ENCODE assay signal across 8 mouse cellular contexts in the genomic region with DNA sequence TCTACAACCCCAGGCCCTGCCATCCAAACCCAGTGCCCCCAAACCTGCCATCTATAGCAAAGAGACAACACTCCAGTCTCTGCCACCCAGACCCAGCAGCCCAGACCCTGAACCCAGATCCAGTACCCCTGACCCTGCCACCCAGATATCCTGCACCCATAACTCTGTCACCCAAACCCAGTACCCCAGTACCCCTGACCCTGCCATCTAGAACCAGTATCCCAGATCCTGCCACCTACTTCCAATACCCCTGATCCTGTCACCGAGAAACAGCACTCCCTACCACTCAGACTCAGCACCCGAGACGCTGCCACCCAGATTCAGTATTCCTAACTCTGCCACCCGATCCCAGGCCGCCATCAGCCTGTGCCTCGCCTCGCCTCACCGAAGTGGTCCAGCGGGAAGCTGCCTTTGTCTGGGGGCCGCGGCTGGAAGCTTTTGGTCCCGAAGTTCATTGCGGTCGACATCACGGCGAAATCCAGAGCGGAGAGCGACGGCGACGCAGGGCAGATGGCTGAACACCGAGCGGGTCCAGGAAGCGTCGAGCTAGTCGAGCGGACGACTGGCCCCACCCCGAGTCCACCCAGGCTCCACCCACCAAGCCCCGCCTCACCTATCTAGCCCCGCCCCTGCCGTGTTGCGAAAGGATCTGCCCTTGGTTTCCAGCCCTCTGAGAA. TPM values are rescaled to one million over a fixed set of nuclear protein-coding genes. Genes with fewer than 3 reads are reported as not detected.
DNase-seq lines count a peak whose midpoint lies in the region; ATAC-seq and TF ChIP-seq lines count a peak whose summit lies in the region.

No protein-coding gene starts in this region.

- H3K4me1 ChIP-seq in MEL (ENCODE audit: control insufficient read depth in 1 of 2, insufficient read depth in 2 of 2, low read length in 2 of 2) = peaks cover 0 to 5% of the 10 kb centered on the region in 2 experiments; a peak in 1 of 4 replicates
- H3K4me1 ChIP-seq in cerebellum, adult 2 months (ENCODE audit: control insufficient read depth, insufficient read depth, low read length) = peaks cover 7% of the 10 kb centered on the region
- peaks cover 4% of the 10 kb centered on the region; the same call in 1 of the 2 replicates for H3K4me1 ChIP-seq in forebrain, postnatal 0 days (ENCODE audit: insufficient read depth)
- peaks cover 6% of the 10 kb centered on the region; the same call in 1 of the 2 replicates for H3K4me1 ChIP-seq in lung, postnatal 0 days (ENCODE audit: insufficient read depth, low read depth, low read length)

- no peak for TF ChIP-seq CTCF in MEL (IDR thresholded peaks at IDR 0.05 in 2 of 3, conservative IDR thresholded peaks at IDR 0.05 in 1 of 3; ENCODE audit: control insufficient read depth in 1 of 3, insufficient read depth in 1 of 3, low read depth in 2 of 3, low read length in 3 of 3, poor library complexity in 1 of 3, severe bottlenecking in 1 of 3)
- no peak for TF ChIP-seq CTCF in cerebellum, adult 2 months (IDR thresholded peaks at IDR 0.05; ENCODE audit: borderline replicate concordance, insufficient read depth, low read depth, low read length)
- no peak for TF ChIP-seq CTCF in forebrain, postnatal 0 days (IDR thresholded peaks at IDR 0.05; ENCODE audit: low read depth)
- no peak for TF ChIP-seq CTCF in lung, postnatal 0 days (IDR thresholded peaks at IDR 0.05)

- no peaks in the 10 kb centered on the region for H3K9me3 ChIP-seq in MEL (replicated peaks; ENCODE audit: insufficient read depth, low read length)
- no peaks in the 10 kb centered on the region for H3K9me3 ChIP-seq in forebrain, postnatal 0 days (ENCODE audit: low read length)
- H3K9me3 ChIP-seq in lung, postnatal 0 days (ENCODE audit: low read length) = no peaks in the 10 kb centered on the region

- H3K9ac ChIP-seq in MEL (ENCODE audit: control insufficient read depth, low read depth, low read length, poor library complexity, severe bottlenecking) = peak overlapping the region; percentile 72
- H3K9ac ChIP-seq in forebrain, postnatal 0 days = peak overlapping the region; percentile 91
- peak overlapping the region; percentile 85 for H3K9ac ChIP-seq in lung, postnatal 0 days (replicated peaks; ENCODE audit: low read depth)

- H3K4me3 ChIP-seq in MEL (ENCODE audit: control insufficient read depth in 1 of 2, insufficient read depth in 1 of 2, low read depth in 2 of 2, low read length in 2 of 2) = peak overlapping the region; percentile 68 to 90
- H3K4me3 ChIP-seq in cerebellum, adult 2 months (replicated peaks; ENCODE audit: insufficient read depth, low read depth, low read length) = peak overlapping the region; percentile 87
- H3K4me3 ChIP-seq in forebrain, postnatal 0 days (ENCODE audit: low read depth, low read length) = peak overlapping the region; percentile 95
- H3K4me3 ChIP-seq in lung, postnatal 0 days (ENCODE audit: low read depth, low read length) = peak overlapping the region; percentile 74

- no peak for TF ChIP-seq RAD21 in MEL (IDR thresholded peaks at IDR 0.05; ENCODE audit: low read depth, low read length)

- ATAC-seq in forebrain, postnatal 0 days = peak; percentile 94
- peak; percentile 95 for ATAC-seq in hematopoietic stem cell, adult 5-6 weeks (replicated peaks in 1 of 2; ENCODE audit: insufficient read depth in 1 of 2, low FRiP score in 2 of 2, low TSS enrichment in 1 of 2, low read depth in 1 of 2, poor library complexity in 2 of 2, severe bottlenecking in 2 of 2)
- ATAC-seq in lung, postnatal 0 days = peak; percentile 97

- H3K27ac ChIP-seq in MEL (ENCODE audit: control insufficient read depth, low read depth, low read length) = peak overlapping the region; percentile 22
- peak overlapping the region; percentile 70; the same call in 1 of the 2 replicates for H3K27ac ChIP-seq in cerebellum, adult 2 months (ENCODE audit: insufficient read depth, low read length)
- H3K27ac ChIP-seq in forebrain, postnatal 0 days (ENCODE audit: low read depth, low read length) = peak overlapping the region; percentile 80
- H3K27ac ChIP-seq in lung, postnatal 0 days (ENCODE audit: low read length) = peak overlapping the region; percentile 84

- no peaks in the 10 kb centered on the region for H3K27me3 ChIP-seq in MEL (ENCODE audit: control insufficient read depth in 1 of 2, insufficient read depth in 2 of 2, low read length in 2 of 2)
- H3K27me3 ChIP-seq in cerebellum, adult 2 months (ENCODE audit: control insufficient read depth, insufficient read depth, low read length) = no peaks in the 10 kb centered on the region
- no peaks in the 10 kb centered on the region for H3K27me3 ChIP-seq in forebrain, postnatal 0 days (ENCODE audit: insufficient read depth, low read length)
- no peaks in the 10 kb centered on the region for H3K27me3 ChIP-seq in lung, postnatal 0 days (replicated peaks; ENCODE audit: insufficient read depth, low read length)

- under 1% methylated on average over 33 of the region's 33 CpGs for WGBS in cerebellum, adult 2 months
- under 1% methylated on average over 33 of the region's 33 CpGs for WGBS in forebrain, postnatal 0 days
- under 1% methylated on average over 33 of the region's 33 CpGs for WGBS in lung, postnatal 0 days

- peak overlapping the region; percentile 87 for H3K4me2 ChIP-seq in forebrain, postnatal 0 days (ENCODE audit: low read depth)
- H3K4me2 ChIP-seq in lung, postnatal 0 days (replicated peaks; ENCODE audit: low read depth, low read length) = peak overlapping the region; percentile 95

- no peak; a peak in 1 of 4 replicates for TF ChIP-seq EP300 in MEL (IDR thresholded peaks at IDR 0.05; ENCODE audit: low read depth in 1 of 2, low read length in 2 of 2)
- no peak for TF ChIP-seq EP300 in lung, postnatal 0 days (IDR thresholded peaks at IDR 0.05)

- H3K79me2 ChIP-seq in MEL (ENCODE audit: control insufficient read depth, insufficient read depth, low read length, poor library complexity) = peaks cover 17% of the 10 kb centered on the region

- no peaks in the 10 kb centered on the region; a peak in 2 of 4 replicates for H3K36me3 ChIP-seq in MEL (ENCODE audit: control insufficient read depth in 1 of 2, insufficient read depth in 2 of 2, low read length in 2 of 2)
- peaks cover 23% of the 10 kb centered on the region for H3K36me3 ChIP-seq in forebrain, postnatal 0 days (ENCODE audit: insufficient read depth)
- H3K36me3 ChIP-seq in lung, postnatal 0 days (ENCODE audit: insufficient read depth, low read length) = peaks cover 6% of the 10 kb centered on the region; the same call in 1 of the 2 replicates

- peak; percentile 71 to 75; a peak in 3 of 4 replicates for TF ChIP-seq POLR2A in MEL (IDR thresholded peaks at IDR 0.05; ENCODE audit: control insufficient read depth in 1 of 2, insufficient read depth in 1 of 2, low read depth in 1 of 2, low read length in 2 of 2, poor library complexity in 1 of 2)
- TF ChIP-seq POLR2A in cerebellum, adult 2 months (IDR thresholded peaks at IDR 0.05; ENCODE audit: borderline replicate concordance, insufficient read depth, low read length) = peak; percentile 85; the same call in 1 of the 2 replicates

- DNase-seq in MEL (ENCODE audit: low read depth, low spot score) = peak; percentile 96
- peak; percentile 90 to 93 for DNase-seq in cerebellum, adult 2 months
- DNase-seq in forebrain, postnatal 0 days = peak; percentile 93
- DNase-seq in layer of hippocampus, adult 9-10 months (ENCODE audit: low spot score) = peak; percentile 84
- DNase-seq in lung, postnatal 0 days (ENCODE audit: low spot score) = peak; percentile 98
- peak; percentile 98 for DNase-seq in ovary, postnatal 14 days (ENCODE audit: low spot score)
- DNase-seq in thymus, postnatal 14 days = peak; percentile 96

TF ChIP-seq in MEL, 35 proteins besides CTCF, POLR2A, EP300 and RAD21 (continues in another document):
- peak; percentile 90 for TF ChIP-seq ELF1 (IDR thresholded peaks at IDR 0.05; ENCODE audit: low read depth, low read length)

RNA-seq across cellular contexts. Expression of gene Cox19, which starts 6.4 kb away (rescaled TPM):
- total RNA-seq in MEL (2012; rRNA removed) = 49.1 and 53.0 TPM in 2 replicates
- polyA plus RNA-seq in MEL (2012; ENCODE audit: insufficient read depth in 1 of 2, insufficient read length in 2 of 2, low read depth in 1 of 2, low replicate concordance in 2 of 2, missing spikeins in 1 of 2) = 10 to 100 TPM in 1 of 2 experiments, not detected in 1; 73.2 TPM
- 87.4 and 91.1 TPM in 2 replicates for polyA plus RNA-seq in cerebellum, adult 2 months (2012; rRNA removed)
- total RNA-seq in forebrain, postnatal 0 days (2014; rRNA removed) = 108 and 109 TPM in 2 replicates
- polyA plus RNA-seq in forebrain, postnatal 0 days (2015; fragmentation: Nextera tagmentation; extraction: Ambion mirVana) = 85.7 and 91.1 TPM in 2 replicates
- 14.9 and 18.7 TPM in 2 replicates for total RNA-seq in hematopoietic stem cell, adult 5-6 weeks (2017)
- polyA plus RNA-seq in lung, postnatal 0 days (2015; fragmentation: Nextera tagmentation; extraction: Ambion mirVana) = 60.5 and 61.6 TPM in 2 replicates

RNA-seq across cellular contexts. Expression of gene Cyp2w1, which starts 7.6 kb away (rescaled TPM):
- total RNA-seq in MEL (2012; rRNA removed) = not detected in 2 replicates
- polyA plus RNA-seq in MEL (2012; ENCODE audit: insufficient read depth in 1 of 2, insufficient read length in 2 of 2, low read depth in 1 of 2, low replicate concordance in 2 of 2, missing spikeins in 1 of 2) = not detected
- not detected in 2 replicates for polyA plus RNA-seq in cerebellum, adult 2 months (2012; rRNA removed)
- total RNA-seq in forebrain, postnatal 0 days (2014; rRNA removed) = not detected in 2 replicates
- not detected in 2 replicates for polyA plus RNA-seq in forebrain, postnatal 0 days (2015; fragmentation: Nextera tagmentation; extraction: Ambion mirVana)
- total RNA-seq in hematopoietic stem cell, adult 5-6 weeks (2017) = not detected in 2 replicates
- not detected in 2 replicates for polyA plus RNA-seq in lung, postnatal 0 days (2015; fragmentation: Nextera tagmentation; extraction: Ambion mirVana)

RNA-seq across cellular contexts. Expression of gene Adap1, which starts 19.4 kb away (rescaled TPM):
- total RNA-seq in MEL (2012; rRNA removed) = 38.3 and 52.9 TPM in 2 replicates
- polyA plus RNA-seq in MEL (2012; ENCODE audit: insufficient read depth in 1 of 2, insufficient read length in 2 of 2, low read depth in 1 of 2, low replicate concordance in 2 of 2, missing spikeins in 1 of 2) = 10 to 100 TPM in 1 of 2 experiments, not detected in 1; 59.8 TPM
- polyA plus RNA-seq in cerebellum, adult 2 months (2012; rRNA removed) = 156 and 163 TPM in 2 replicates
- total RNA-seq in forebrain, postnatal 0 days (2014; rRNA removed) = 188 and 200 TPM in 2 replicates
- 114 and 128 TPM in 2 replicates for polyA plus RNA-seq in forebrain, postnatal 0 days (2015; fragmentation: Nextera tagmentation; extraction: Ambion mirVana)
- 19.4 and 29.0 TPM in 2 replicates for total RNA-seq in hematopoietic stem cell, adult 5-6 weeks (2017)
- polyA plus RNA-seq in lung, postnatal 0 days (2015; fragmentation: Nextera tagmentation; extraction: Ambion mirVana) = 3.6 and 4.1 TPM in 2 replicates

RNA-seq across cellular contexts. Expression of gene Gpr146, which starts 32.7 kb away (rescaled TPM):
- total RNA-seq in MEL (2012; rRNA removed) = 0.92 and 2.1 TPM in 2 replicates
- polyA plus RNA-seq in MEL (2012; ENCODE audit: insufficient read depth in 1 of 2, insufficient read length in 2 of 2, low read depth in 1 of 2, low replicate concordance in 2 of 2, missing spikeins in 1 of 2) = 1 to 10 TPM in 1 of 2 experiments, not detected in 1; 4.5 TPM
- polyA plus RNA-seq in cerebellum, adult 2 months (2012; rRNA removed) = 16.4 and 17.3 TPM in 2 replicates
- 3.2 and 3.3 TPM in 2 replicates for total RNA-seq in forebrain, postnatal 0 days (2014; rRNA removed)
- 2.4 and 2.8 TPM in 2 replicates for polyA plus RNA-seq in forebrain, postnatal 0 days (2015; fragmentation: Nextera tagmentation; extraction: Ambion mirVana)
- total RNA-seq in hematopoietic stem cell, adult 5-6 weeks (2017) = 11.2 and 11.8 TPM in 2 replicates
- 22.7 and 28.1 TPM in 2 replicates for polyA plus RNA-seq in lung, postnatal 0 days (2015; fragmentation: Nextera tagmentation; extraction: Ambion mirVana)

Comparison
In these comparisons a context has a peak if more than half of its experiments do, and no peak if none do; other contexts are left out.
1. Peak in every context shown above with its lines: DNase-seq, ATAC-seq, H3K4me3 ChIP-seq and H3K27ac ChIP-seq.
2. H3K27ac ChIP-seq: peak in every context shown above with its lines; median percentile 84 in lung, postnatal 0 days; 80 in forebrain, postnatal 0 days; 70 in cerebellum, adult 2 months; 22 in MEL.